Mouse (Mus musculus) adipocyte (in vitro differentiated cells): ENCODE results near the gene Mylip.

Source experiments
- DNase-seq: peaks from one replicate; pipeline ENCODE4 v3.0.0-alpha.2; 2016; ENCODE audit warnings: low spot score

The Mylip gene

GRCm38 (mm10) chr13:45390962-45391853, 1.7 kb downstream of the Mylip start:
- peak; percentile 87 for DNase-seq

GRCm38 (mm10) chr13:45391854-45392454, 2.4 kb downstream of the Mylip start:
- peak; percentile 81 for DNase-seq

- DNase-seq, result no peak
Measured at GRCm38 (mm10) chr13:45394221-45394768, 4.8 kb downstream of the Mylip start.

- no peak for DNase-seq
Measured at GRCm38 (mm10) chr13:45396724-45397123, 7.2 kb downstream of the Mylip start.

- peak; percentile 27 for DNase-seq
Measured at GRCm38 (mm10) chr13:45397240-45397639, 7.7 kb downstream of the Mylip start.

GRCm38 (mm10) chr13:45397896-45398805, 8.6 kb downstream of the Mylip start:
- no peak for DNase-seq

GRCm38 (mm10) chr13:45400700-45401099, 11.2 kb downstream of the Mylip start:
- no peak for DNase-seq

- DNase-seq, result no peak
Measured at GRCm38 (mm10) chr13:45401816-45402215, 12.3 kb downstream of the Mylip start.

GRCm38 (mm10) chr13:45402316-45403039, 12.9 kb downstream of the Mylip start:
- DNase-seq, result no peak

GRCm38 (mm10) chr13:45404269-45404668, 14.7 kb downstream of the Mylip start:
- DNase-seq, result no peak

- no peak for DNase-seq
Measured at GRCm38 (mm10) chr13:45405194-45405810, 15.8 kb downstream of the Mylip start.

- no peak for DNase-seq
Measured at GRCm38 (mm10) chr13:45406289-45406688, 16.7 kb downstream of the Mylip start.

- DNase-seq, result no peak
Measured at GRCm38 (mm10) chr13:45406703-45407102, 17.2 kb downstream of the Mylip start.

GRCm38 (mm10) chr13:45410936-45411335, 21.4 kb downstream of the Mylip start:
- no peak for DNase-seq

- no peak for DNase-seq
Measured at GRCm38 (mm10) chr13:45413066-45413465, 23.5 kb downstream of the Mylip start.

GRCm38 (mm10) chr13:45414031-45414430, 24.5 kb downstream of the Mylip start:
- DNase-seq, result no peak

GRCm38 (mm10) chr13:45416621-45417057, 27.1 kb downstream of the Mylip start:
- no peak for DNase-seq

GRCm38 (mm10) chr13:45418986-45419385, 29.4 kb downstream of the Mylip start:
- DNase-seq, result peak; percentile 40

GRCm38 (mm10) chr13:45422251-45422650, 32.7 kb downstream of the Mylip start:
- DNase-seq, result no peak

GRCm38 (mm10) chr13:45422709-45423108, 33.2 kb downstream of the Mylip start:
- DNase-seq, result no peak

- no peak for DNase-seq
Measured at GRCm38 (mm10) chr13:45423905-45424304, 34.4 kb downstream of the Mylip start.
